Mouse (Mus musculus): ENCODE data around the gene Slc44a1. TPM values are rescaled to one million over a fixed set of nuclear protein-coding genes. Genes with fewer than 3 reads are reported as not detected.

The Slc44a1 gene
- polyA plus RNA-seq, 2 experiments: 26.6 to 56.4 TPM

GRCm38 (mm10) chr4:53487216-53488188, 47.3 kb downstream of the Slc44a1 start:
- H3K36me3 ChIP-seq (ENCODE audit: control insufficient read depth, insufficient read depth, low read length): no peaks in the 10 kb centered on the region; the same call in 1 of the 2 replicates
- no peak overlapping the region for H3K9ac ChIP-seq (ENCODE audit: low read depth, low read length, severe bottlenecking)
- TF ChIP-seq POLR2A (IDR thresholded peaks at IDR 0.05; ENCODE audit: borderline replicate concordance, extremely low read depth, insufficient read depth, insufficient read length): no peak
- H3K27ac ChIP-seq (replicated peaks; ENCODE audit: low read depth, low read length): no peak overlapping the region
- no peak overlapping the region for H3K4me2 ChIP-seq (replicated peaks; ENCODE audit: low read depth, low read length, severe bottlenecking)
- WGBS: 81% methylated on average over 12 of the region's 12 CpGs
- H3K9me3 ChIP-seq (ENCODE audit: control insufficient read depth, low read length): no peaks in the 10 kb centered on the region
- no peaks in the 10 kb centered on the region for H3K27me3 ChIP-seq (ENCODE audit: control insufficient read depth, insufficient read depth, low read length)
- DNase-seq (ENCODE audit: low spot score) (no peak), ATAC-seq (ENCODE audit: low FRiP score, low read depth) (no peak)
- H3K4me1 ChIP-seq (ENCODE audit: control insufficient read depth, insufficient read depth, low read length): peaks cover 3% of the 10 kb centered on the region; the same call in 1 of the 2 replicates
- no peak overlapping the region for H3K4me3 ChIP-seq (replicated peaks; ENCODE audit: low read length)

- TF ChIP-seq POLR2A (IDR thresholded peaks at IDR 0.05; ENCODE audit: borderline replicate concordance, extremely low read depth, insufficient read depth, insufficient read length): no peak
- H3K9ac ChIP-seq (ENCODE audit: low read depth, low read length, severe bottlenecking): no peak overlapping the region
- no peaks in the 10 kb centered on the region for H3K9me3 ChIP-seq (ENCODE audit: control insufficient read depth, low read length)
- H3K27ac ChIP-seq (replicated peaks; ENCODE audit: low read depth, low read length): no peak overlapping the region
- no peak overlapping the region for H3K4me2 ChIP-seq (replicated peaks; ENCODE audit: low read depth, low read length, severe bottlenecking)
- no peak overlapping the region for H3K4me3 ChIP-seq (replicated peaks; ENCODE audit: low read length)
- WGBS: 95% methylated on average over 5 of the region's 5 CpGs
- no peak for DNase-seq (ENCODE audit: low spot score)
- H3K27me3 ChIP-seq (ENCODE audit: control insufficient read depth, insufficient read depth, low read length): no peaks in the 10 kb centered on the region
- peaks cover 3% of the 10 kb centered on the region; the same call in 1 of the 2 replicates for H3K4me1 ChIP-seq (ENCODE audit: control insufficient read depth, insufficient read depth, low read length)
- no peaks in the 10 kb centered on the region for H3K36me3 ChIP-seq (ENCODE audit: control insufficient read depth, insufficient read depth, low read length)
- ATAC-seq (ENCODE audit: low FRiP score, low read depth): no peak
These were observed 48.6 kb downstream of the Slc44a1 start for GRCm38 (mm10) chr4:53488803-53489202.

GRCm38 (mm10) chr4:53490371-53490770, 50.2 kb downstream of the Slc44a1 start:
- H3K27ac ChIP-seq (replicated peaks; ENCODE audit: low read depth, low read length): no peak overlapping the region
- H3K4me3 ChIP-seq (replicated peaks; ENCODE audit: low read length): no peak overlapping the region
- peaks cover 3% of the 10 kb centered on the region; the same call in 1 of the 2 replicates for H3K4me1 ChIP-seq (ENCODE audit: control insufficient read depth, insufficient read depth, low read length)
- DNase-seq (ENCODE audit: low spot score): no peak
- H3K36me3 ChIP-seq (ENCODE audit: control insufficient read depth, insufficient read depth, low read length): no peaks in the 10 kb centered on the region
- no peaks in the 10 kb centered on the region for H3K27me3 ChIP-seq (ENCODE audit: control insufficient read depth, insufficient read depth, low read length)
- H3K4me2 ChIP-seq (replicated peaks; ENCODE audit: low read depth, low read length, severe bottlenecking): no peak overlapping the region
- TF ChIP-seq POLR2A (IDR thresholded peaks at IDR 0.05; ENCODE audit: borderline replicate concordance, extremely low read depth, insufficient read depth, insufficient read length): no peak
- no peak overlapping the region for H3K9ac ChIP-seq (ENCODE audit: low read depth, low read length, severe bottlenecking)
- H3K9me3 ChIP-seq (ENCODE audit: control insufficient read depth, low read length): no peaks in the 10 kb centered on the region
- ATAC-seq (ENCODE audit: low FRiP score, low read depth): no peak
- WGBS: 87% methylated on average over 7 of the region's 7 CpGs

- no peak overlapping the region for H3K9ac ChIP-seq (ENCODE audit: low read depth, low read length, severe bottlenecking)
- 77% methylated on average over 4 of the region's 4 CpGs for WGBS
These were observed 51.1 kb downstream of the Slc44a1 start for GRCm38 (mm10) chr4:53491269-53491668.

GRCm38 (mm10) chr4:53495646-53496045, 55.4 kb downstream of the Slc44a1 start:
- Histone ChIP-seq H3K9me3 (ENCODE audit: control insufficient read depth, low read length) (no peaks in the 10 kb centered on the region), H3K4me1 (ENCODE audit: control insufficient read depth, insufficient read depth, low read length) (no peaks in the 10 kb centered on the region), H3K4me3 (replicated peaks; ENCODE audit: low read length) (no peak overlapping the region), H3K9ac (ENCODE audit: low read depth, low read length, severe bottlenecking) (no peak overlapping the region), H3K36me3 (ENCODE audit: control insufficient read depth, insufficient read depth, low read length) (no peaks in the 10 kb centered on the region), H3K27me3 (ENCODE audit: control insufficient read depth, insufficient read depth, low read length) (no peaks in the 10 kb centered on the region), H3K4me2 (replicated peaks; ENCODE audit: low read depth, low read length, severe bottlenecking) (no peak overlapping the region), H3K27ac (replicated peaks; ENCODE audit: low read depth, low read length) (no peak overlapping the region)
- 57% methylated on average over 2 of the region's 2 CpGs for WGBS
- no peak for ATAC-seq (ENCODE audit: low FRiP score, low read depth)
- DNase-seq (ENCODE audit: low spot score): no peak
- no peak for TF ChIP-seq POLR2A (IDR thresholded peaks at IDR 0.05; ENCODE audit: borderline replicate concordance, extremely low read depth, insufficient read depth, insufficient read length)

More at GRCm38 (mm10) chr4:53491269-53491668, 51.1 kb downstream of the Slc44a1 start:
- no peak overlapping the region for H3K4me2 ChIP-seq (replicated peaks; ENCODE audit: low read depth, low read length, severe bottlenecking)
- no peak for TF ChIP-seq POLR2A (IDR thresholded peaks at IDR 0.05; ENCODE audit: borderline replicate concordance, extremely low read depth, insufficient read depth, insufficient read length)
- no peaks in the 10 kb centered on the region for H3K9me3 ChIP-seq (ENCODE audit: control insufficient read depth, low read length)
- no peaks in the 10 kb centered on the region for H3K36me3 ChIP-seq (ENCODE audit: control insufficient read depth, insufficient read depth, low read length)
- H3K27me3 ChIP-seq (ENCODE audit: control insufficient read depth, insufficient read depth, low read length): no peaks in the 10 kb centered on the region
- peaks cover 2% of the 10 kb centered on the region; the same call in 1 of the 2 replicates for H3K4me1 ChIP-seq (ENCODE audit: control insufficient read depth, insufficient read depth, low read length)
- DNase-seq (ENCODE audit: low spot score) (no peak), ATAC-seq (ENCODE audit: low FRiP score, low read depth) (no peak)
- no peak overlapping the region for H3K27ac ChIP-seq (replicated peaks; ENCODE audit: low read depth, low read length)
- H3K4me3 ChIP-seq (replicated peaks; ENCODE audit: low read length): no peak overlapping the region

All from limb, embryonic 14.5 days (tissue).